Mouse (Mus musculus): ENCODE measurements around the gene Camk1d.

DNA sequence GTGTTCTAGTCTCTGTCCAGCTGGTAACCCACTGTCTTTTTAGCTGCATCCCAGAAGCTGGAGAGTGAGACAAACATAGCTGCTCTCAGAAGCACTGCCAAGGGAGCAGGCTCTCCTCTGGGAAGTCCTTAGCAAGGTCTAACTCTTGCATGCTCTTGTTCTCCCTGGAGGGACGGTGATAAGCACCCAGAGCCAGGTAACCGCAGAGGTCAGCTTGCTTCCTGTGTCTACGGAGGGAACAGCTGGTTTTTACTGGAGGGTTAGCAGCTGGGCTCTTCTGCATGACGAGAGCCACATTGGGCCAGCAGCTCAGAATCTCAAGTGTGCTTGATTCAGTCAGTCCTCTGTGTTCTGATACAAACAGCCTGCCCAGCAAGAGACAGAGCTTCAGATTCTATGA lies 425.7 kb downstream of the Camk1d start:
- TF ChIP-seq CTCF (IDR thresholded peaks at IDR 0.05; ENCODE audit: control insufficient read depth, insufficient read depth, insufficient replicate concordance, low read depth, low read length) (no peak), POLR2A (IDR thresholded peaks at IDR 0.05; ENCODE audit: control insufficient read depth, low read depth, low read length) (no peak)

Data from testis, adult 2 months (tissue).